7 mouse cellular contexts compared by ENCODE assay signal in the genomic region with DNA sequence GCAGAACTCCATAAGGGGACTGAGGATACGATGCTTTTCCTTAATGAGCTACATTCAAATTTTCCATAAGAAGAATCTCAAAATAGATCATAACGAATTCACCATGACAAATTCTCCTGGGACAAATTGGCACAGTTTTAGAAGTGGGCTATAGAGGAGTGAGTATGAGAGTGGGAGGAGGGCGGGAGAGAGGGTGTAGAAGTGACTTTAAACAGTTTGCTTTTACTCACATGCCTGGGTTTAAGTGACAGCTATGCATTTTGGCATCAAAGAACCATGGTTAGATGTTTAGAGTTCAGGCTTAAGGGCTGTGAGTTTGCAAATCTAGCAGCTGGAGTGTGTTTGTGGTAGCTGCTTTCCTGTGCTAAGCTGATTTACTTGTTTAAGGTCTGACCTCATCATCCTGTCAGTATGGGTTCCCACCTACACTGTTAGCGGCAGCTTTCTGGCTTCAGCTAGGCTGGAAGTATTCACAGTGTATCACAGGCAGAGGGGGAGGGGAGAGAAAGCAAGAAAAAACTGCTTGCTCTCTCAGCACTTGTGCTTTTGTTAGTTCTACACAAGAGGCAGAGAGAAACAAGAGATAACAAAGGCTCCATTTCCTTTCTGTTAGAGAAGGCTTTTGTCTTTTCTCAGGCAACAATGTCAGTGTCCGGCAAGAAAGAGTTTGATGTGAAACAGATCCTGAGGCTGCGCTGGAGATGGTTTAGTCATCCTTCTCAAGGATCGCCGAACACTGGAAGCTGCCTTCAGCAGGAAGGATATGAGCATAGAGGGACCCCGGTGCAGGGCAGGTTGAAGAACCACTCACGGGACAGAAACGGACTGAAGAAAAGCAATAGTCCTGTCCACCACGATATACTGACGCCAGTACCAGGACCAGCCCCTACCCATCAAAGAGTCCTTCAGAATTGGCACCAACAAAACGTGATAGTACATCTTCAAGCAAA. TPM values are rescaled to one million over a fixed set of nuclear protein-coding genes. Genes with fewer than 3 reads are reported as not detected.
A peak's percentile ranks its signal among the peaks of the same experiment; 100 is the strongest.
DNase-seq lines count a peak whose midpoint lies in the region; ATAC-seq and TF ChIP-seq lines count a peak whose summit lies in the region.

Gene Klhl4, plus strand, starts transcription at position 552 of the 950 bp plus-strand sequence.

- peak within 1 kb of the TSS; percentile 71 for H3K27ac ChIP-seq in kidney, adult 2 months (ENCODE audit: insufficient read depth, low read depth, low read length)
- H3K27ac ChIP-seq in limb, embryonic 11.5 days (replicated peaks; ENCODE audit: low read depth, low read length) = no peak within 1 kb of the TSS

- H3K36me3 ChIP-seq in kidney, adult 2 months (ENCODE audit: control insufficient read depth, insufficient read depth, low read length) = no peaks in the 10 kb centered on the region
- no peaks in the 10 kb centered on the region for H3K36me3 ChIP-seq in limb, embryonic 11.5 days (ENCODE audit: control insufficient read depth, insufficient read depth, low read length)

- peak within 1 kb of the TSS; percentile 51 for H3K4me3 ChIP-seq in kidney, adult 2 months (ENCODE audit: insufficient read depth, low read depth, low read length)
- no peak within 1 kb of the TSS for H3K4me3 ChIP-seq in limb, embryonic 11.5 days (ENCODE audit: low read depth, low read length)

- WGBS in kidney, adult 2 months = 19% methylated on average over 14 of the region's 14 CpGs
- WGBS in limb, embryonic 11.5 days = 50% methylated on average over 14 of the region's 14 CpGs

- H3K9me3 ChIP-seq in limb, embryonic 11.5 days (ENCODE audit: control insufficient read depth, low read length) = no peaks in the 10 kb centered on the region

- ATAC-seq in common myeloid progenitor, adult 5-6 weeks (replicated peaks; ENCODE audit: low read depth, poor library complexity, severe bottlenecking) = peak; percentile 90
- no peak for ATAC-seq in limb, embryonic 11.5 days (ENCODE audit: insufficient number of reproducible peaks, low FRiP score, low TSS enrichment, low read depth)

- TF ChIP-seq POLR2A in kidney, adult 2 months (IDR thresholded peaks at IDR 0.05; ENCODE audit: low read depth, low read length) = no peak

- no peak within 1 kb of the TSS for H3K9ac ChIP-seq in limb, embryonic 11.5 days (ENCODE audit: low read length)

- H3K27me3 ChIP-seq in kidney, adult 2 months (replicated peaks; ENCODE audit: control insufficient read depth, insufficient read depth, low read length) = no peaks in the 10 kb centered on the region
- no peaks in the 10 kb centered on the region for H3K27me3 ChIP-seq in limb, embryonic 11.5 days (ENCODE audit: control insufficient read depth, insufficient read depth, low read length)

- H3K4me1 ChIP-seq in kidney, adult 2 months (ENCODE audit: control insufficient read depth, insufficient read depth, low read length) = no peaks in the 10 kb centered on the region
- H3K4me1 ChIP-seq in limb, embryonic 11.5 days (ENCODE audit: control insufficient read depth, insufficient read depth, low read length) = no peaks in the 10 kb centered on the region

- TF ChIP-seq CTCF in kidney, adult 2 months (conservative IDR thresholded peaks at IDR 0.05; ENCODE audit: insufficient read depth, insufficient read length, low read depth, low read length) = no peak

- no peak within 1 kb of the TSS for H3K4me2 ChIP-seq in limb, embryonic 11.5 days (ENCODE audit: low read depth, severe bottlenecking)

- DNase-seq in ES-CJ7 (ENCODE audit: low read depth, low spot score) = peak; percentile 48
- peak; percentile 20 to 26 for DNase-seq in heart, adult 9 months (ENCODE audit: low spot score in 2 of 2)
- DNase-seq in kidney, adult 2 months = peak; percentile 34
- peak; percentile 20 for DNase-seq in limb, embryonic 11.5 days (ENCODE audit: low spot score)
- DNase-seq in neural tube, embryonic 10.5 days (ENCODE audit: extremely low spot score, low spot score) = peak; percentile 13
- DNase-seq in B cell, adult 2 months = no peak

RNA-seq across cellular contexts. Expression of gene Klhl4, which starts in this region (rescaled TPM):
- total RNA-seq in common myeloid progenitor, adult 5-6 weeks (2017) = 1.4 and 3.2 TPM in 2 replicates
- polyA plus RNA-seq in kidney, adult 2 months (2012; rRNA removed) = 0.38 and 0.63 TPM in 2 replicates
- polyA plus RNA-seq in limb, embryonic 11.5 days (2014; fragmentation: Nextera tagmentation; extraction: Ambion mirVana) = 7.7 and 8.9 TPM in 2 replicates

Comparison
In these comparisons a context has a peak if more than half of its experiments do, and no peak if none do; other contexts are left out.
1. Peak in DNase-seq, H3K4me3 ChIP-seq and H3K27ac ChIP-seq in kidney, adult 2 months; RNA of the gene not detected or under 1 TPM.
2. DNase-seq: peak in ES-CJ7 (single experiment), heart, adult 9 months (2 of 2), limb, embryonic 11.5 days (single experiment) and neural tube, embryonic 10.5 days (single experiment); none in B cell, adult 2 months (0 of 2).